Mouse (Mus musculus): ENCODE data around the gene Rhot2.

Rhot2 gene

GRCm38 (mm10) chr17:25794197-25794596, 50.5 kb downstream of the Rhot2 start:
- no peak for DNase-seq

DNA sequence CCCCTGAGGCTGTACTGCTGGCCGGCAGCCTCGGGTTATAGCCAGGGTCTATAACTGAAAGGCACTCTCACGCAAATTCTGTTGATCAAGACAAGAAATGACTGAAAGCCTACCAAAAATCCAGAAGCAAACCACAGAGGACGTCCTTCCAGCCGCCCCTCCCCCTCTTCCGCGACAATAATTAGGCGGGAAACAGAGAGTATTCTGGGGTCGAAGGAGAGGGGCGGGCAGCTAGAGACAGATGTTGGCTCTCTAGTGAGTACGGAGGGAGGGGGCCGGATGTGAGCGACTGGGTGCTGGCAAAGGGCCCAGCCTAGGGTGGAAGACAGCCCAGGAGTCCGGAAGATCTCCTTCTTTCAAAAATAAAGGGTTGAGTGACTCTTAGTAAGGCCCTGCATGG, 52.0 kb downstream of the Rhot2 start, which contains the start of gene Fam173a:
Gene Fam173a (minus strand): TSS at position 287 of the 400 bp plus-strand sequence.
- DNase-seq, result peak; percentile 75

GRCm38 (mm10) chr17:25791843-25792527, 52.7 kb downstream of the Rhot2 start:
- peak; percentile 85 for DNase-seq

- no peak for DNase-seq
These were observed 53.3 kb downstream of the Rhot2 start for GRCm38 (mm10) chr17:25791320-25791842.

Data from kidney, adult 18-20 months (tissue).